Mouse (Mus musculus) stomach, postnatal 0 days (tissue): ENCODE results near the gene Caln1.

Experiments used
- CTCF ChIP-seq: IDR thresholded peaks from 2 replicates; pipeline ENCODE4 v1.5.1; 2016; ENCODE audit warnings: antibody characterized with exemption, low read depth, mild to moderate bottlenecking, moderate library complexity
- EP300 ChIP-seq: optimal IDR thresholded peaks from 2 replicates; pipeline ENCODE3; 2016; ENCODE audit warnings: antibody characterized with exemption

- TF ChIP-seq CTCF (no peak), EP300 (no peak)
Observed at GRCm38 (mm10) chr5:130772491-130772890, 403.2 kb downstream of the Caln1 start.
